Mouse (Mus musculus) neutrophil, adult 5-6 weeks (primary cell): ENCODE measurements around the gene Epha2. TPM values are rescaled to one million over a fixed set of nuclear protein-coding genes. Genes with fewer than 3 reads are reported as not detected.

Experiments used
- ATAC-seq: fragments of 151-379, 151-347 bp; 2 replicates; pipeline ENCODE4 v1.8.0; 2017; ENCODE audit warnings: mild to moderate bottlenecking, moderate TSS enrichment; ENCODE audit not compliant: insufficient number of reproducible peaks, poor library complexity, low FRiP score, severe bottlenecking; ENCODE audit errors: extremely low read depth
- total RNA-seq: library from RNA; stranded (forward); fragments of 200-1000 nt; gene quantifications from 2 replicates; pipeline ENCODE4 v1.2.3, GENCODE M21; 2017

Gene Epha2
- total RNA-seq, 1 experiment from 2014 or later: 1.2 TPM

DNA sequence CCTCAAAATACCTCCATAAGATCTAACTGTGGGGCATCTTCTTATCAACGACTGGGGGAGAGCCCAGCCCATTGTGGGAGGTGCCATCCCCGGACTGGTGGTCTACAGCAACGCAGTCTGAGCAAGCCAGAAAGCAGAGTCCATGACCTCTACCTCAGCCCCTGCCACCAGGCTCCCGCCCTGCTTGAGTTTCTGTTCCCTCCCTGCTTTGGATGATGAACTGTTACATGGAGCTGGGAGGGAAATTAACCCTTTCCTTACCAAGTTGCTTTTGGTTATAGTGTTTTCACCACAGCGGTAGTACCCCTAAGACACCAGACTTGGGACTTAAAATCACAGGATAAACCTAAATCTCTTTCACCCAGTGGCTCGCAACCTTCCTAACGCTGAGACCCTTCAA, 50.9 kb downstream of the Epha2 start:
- ATAC-seq: no peak

DNA sequence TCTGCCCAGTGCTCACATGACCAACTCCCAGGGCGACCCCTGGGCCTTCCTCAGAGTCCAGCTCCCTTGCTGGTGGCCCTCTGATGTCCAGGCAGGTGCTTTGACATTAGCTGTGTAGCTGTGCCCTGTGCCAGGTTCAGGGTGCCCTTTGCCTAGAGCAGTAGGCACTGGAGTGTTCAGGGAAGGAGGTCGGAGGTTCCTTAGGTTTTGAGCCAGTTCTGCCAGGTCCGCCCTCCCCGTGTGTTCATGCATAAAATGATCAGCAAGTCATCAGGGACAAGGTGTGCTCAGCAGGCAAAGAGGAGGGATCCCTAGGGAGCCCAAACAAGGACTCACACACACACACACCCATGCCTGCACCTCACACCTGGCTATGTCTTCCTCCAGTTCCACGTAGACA, 51.9 kb downstream of the Epha2 start:
- no peak for ATAC-seq

DNA sequence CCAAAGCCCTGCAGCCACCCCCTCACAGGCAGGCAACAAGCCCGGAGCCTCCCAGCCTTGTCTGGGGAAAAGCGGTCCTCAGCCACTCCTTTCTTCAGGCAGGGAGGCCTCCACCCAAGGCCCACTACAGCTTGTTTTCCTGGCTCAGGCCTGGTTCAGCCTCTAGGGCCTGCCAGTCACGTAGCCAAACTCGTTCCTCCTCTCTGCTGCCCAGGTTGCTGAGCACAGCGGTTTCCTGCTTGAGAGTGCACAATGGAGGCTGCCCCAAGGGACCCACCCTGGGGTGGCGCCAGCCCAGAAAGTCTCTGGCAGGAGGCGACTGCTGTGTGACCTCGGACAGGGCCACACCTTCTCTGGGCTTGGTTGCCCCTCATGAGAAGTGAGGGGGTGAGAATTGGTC, 52.8 kb downstream of the Epha2 start:
- no peak for ATAC-seq

DNA sequence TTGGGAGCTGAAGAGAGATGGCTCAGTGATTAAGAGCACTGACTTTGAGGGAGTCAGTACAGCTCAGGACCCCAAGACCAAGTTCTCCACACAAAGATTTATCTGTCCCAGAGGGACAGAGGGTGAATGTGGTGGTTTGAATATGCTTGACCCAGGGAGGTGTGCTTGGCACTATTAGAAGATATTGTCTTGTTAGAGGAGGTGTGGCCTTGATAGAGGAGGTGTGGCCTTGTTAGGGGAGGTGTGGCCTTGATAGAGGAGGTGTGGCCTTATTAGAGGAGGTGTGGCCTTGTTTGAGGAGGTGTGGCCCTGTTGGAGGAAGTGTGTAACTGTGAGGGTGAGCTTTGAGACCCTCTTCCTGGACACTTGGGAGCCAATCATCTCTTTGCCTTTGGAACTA, 56.8 kb downstream of the Epha2 start:
- no peak for ATAC-seq

DNA sequence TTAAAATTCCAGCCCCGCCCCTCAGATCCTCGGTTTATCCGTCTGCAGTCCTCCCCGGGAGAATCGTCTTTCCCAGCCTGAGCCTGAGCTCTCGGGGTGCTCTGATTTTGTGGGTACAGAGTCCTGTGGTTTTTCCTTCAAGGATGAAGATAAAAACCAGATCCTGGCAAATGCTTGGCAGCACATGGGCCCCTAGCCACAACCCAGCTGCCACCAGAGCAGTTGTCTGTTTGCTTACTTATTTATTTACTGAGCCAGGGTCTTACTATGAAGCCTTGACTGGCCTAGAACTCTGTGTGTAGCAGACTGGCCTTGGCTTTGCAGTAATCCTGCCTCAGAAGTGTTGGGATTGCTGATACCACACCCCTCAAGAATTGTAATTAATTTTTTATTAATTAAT, 58.2 kb downstream of the Epha2 start:
- no peak for ATAC-seq

DNA sequence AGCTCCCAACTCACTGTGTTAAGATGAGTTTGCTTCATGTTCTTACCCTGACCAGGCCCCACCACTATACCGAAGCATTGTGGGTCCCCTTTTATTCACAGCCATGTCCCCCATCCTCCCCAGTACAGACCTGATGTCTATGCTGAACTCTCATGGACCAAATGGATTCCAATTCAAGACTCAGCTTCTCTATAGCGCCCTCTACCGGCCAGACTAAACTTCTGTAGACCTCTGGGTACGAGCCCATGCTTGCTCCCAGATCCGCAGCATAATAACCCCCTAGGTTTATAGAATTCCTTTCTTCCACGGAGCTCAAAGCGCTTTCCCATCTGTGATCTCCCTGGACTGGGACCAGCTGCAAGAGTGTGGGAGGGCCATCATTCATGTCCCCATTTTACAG, 59.8 kb downstream of the Epha2 start:
- ATAC-seq: no peak

DNA sequence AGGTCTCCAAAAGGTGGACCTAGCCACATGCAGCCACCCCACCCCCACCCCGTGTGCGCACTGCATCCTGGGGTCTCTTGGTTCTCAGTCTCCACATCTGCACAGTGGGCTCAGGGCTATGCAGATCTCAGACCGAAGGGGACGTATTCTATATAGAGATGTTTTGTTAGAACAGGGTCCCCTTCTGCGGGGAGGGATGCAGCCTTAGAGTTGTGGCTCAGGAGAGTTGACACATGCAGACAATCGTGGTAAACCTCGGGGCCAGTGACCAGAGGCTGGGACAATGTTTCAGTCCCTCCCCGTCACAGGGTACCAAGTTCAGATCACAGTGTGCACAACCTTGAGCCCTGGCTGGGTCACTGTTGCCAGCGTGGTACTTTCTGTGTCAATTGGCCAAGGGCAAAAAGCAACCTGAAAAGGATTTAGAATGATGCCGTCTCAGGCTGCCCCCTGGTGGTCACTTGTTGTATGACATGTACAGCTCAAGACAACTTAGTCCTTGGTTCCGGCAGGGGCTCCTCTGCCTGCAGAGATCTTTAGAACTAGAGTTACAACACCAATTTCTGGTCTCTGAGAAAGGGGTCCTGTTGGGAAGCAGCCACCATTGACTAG, 62.0 kb downstream of the Epha2 start:
- ATAC-seq: peak; percentile 39; the same call in 1 of the 2 replicates

DNA sequence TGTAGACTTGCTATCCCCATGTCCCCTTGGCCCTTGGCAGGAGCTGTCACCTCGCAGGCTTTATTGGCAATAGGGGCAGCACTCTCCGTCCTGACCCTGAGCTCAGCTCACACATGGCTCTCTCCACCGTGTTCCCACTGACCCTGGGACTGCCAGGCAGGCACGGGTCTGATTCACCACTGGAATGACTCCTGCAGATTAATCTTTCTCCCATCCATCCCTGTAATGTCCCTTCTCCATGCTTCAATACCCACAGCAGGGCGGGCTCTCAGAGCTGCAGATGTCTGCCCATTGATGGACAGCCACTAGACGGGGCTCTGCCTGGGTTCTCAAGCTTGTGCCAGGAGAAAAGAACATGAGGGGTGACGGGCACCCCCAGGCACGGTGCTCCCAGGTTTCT, 64.1 kb downstream of the Epha2 start:
- no peak for ATAC-seq

DNA sequence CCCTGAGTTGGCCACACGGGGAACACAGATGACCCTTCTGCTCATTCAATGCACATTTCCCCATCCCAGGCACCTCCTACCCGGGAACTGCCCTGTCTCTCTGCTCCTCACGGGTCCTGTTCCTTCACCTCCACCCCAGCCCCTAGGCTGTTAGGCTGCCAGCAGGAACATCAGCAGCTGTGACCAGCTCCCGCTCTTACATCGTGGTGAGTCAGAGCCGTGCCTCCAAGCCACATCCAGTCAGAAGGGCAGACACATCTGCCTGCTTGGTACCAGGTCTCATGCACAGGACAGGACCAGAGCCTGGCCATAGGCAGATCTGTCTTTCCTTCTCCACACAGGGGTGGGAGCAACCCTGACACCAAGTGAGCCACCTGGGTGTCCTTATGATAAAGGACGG, 64.8 kb downstream of the Epha2 start:
- no peak for ATAC-seq

DNA sequence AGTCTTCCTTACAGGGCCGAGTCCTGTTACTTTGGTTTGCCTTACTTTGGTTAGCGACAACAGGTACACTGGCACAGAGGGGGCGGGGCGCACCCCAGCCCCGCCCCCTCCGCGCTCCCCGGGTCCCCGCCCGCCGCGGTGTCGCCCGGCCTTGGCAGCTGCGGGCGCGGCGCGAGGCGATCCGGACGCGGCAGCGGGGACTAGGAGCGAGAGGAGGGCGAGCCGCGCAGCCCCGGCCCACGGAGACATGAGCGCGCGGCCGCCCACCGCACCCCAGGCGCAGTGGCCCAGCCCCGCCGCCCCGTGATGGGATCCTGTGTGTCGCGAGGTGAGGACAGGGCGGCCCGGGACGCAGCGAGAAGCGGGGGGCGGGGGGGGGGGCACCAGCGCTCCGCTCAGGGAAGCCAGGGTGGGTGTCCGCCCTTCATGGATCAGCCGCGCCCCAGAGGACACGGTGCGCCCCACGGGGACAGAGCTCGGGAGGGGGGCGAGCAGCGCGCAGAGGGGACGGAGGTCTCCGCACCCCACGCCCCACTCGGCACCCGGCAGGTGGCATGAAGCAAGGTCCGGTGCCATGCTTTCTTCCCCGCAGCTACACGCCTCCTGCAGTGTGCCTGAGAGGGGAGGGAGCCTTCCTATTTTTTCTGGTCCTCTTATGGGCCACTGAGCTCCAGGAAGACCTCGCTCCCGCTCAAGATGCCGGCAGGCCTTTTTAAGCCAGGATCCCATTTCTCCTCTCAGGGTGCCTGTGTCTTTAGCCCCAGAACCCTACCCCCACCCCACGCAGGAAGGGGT, 67.2 kb downstream of the Epha2 start, which contains the start of gene Fam131c:
TSS of gene Fam131c (plus strand) at position 224 of the 795 bp plus-strand sequence.
- ATAC-seq: no peak

DNA sequence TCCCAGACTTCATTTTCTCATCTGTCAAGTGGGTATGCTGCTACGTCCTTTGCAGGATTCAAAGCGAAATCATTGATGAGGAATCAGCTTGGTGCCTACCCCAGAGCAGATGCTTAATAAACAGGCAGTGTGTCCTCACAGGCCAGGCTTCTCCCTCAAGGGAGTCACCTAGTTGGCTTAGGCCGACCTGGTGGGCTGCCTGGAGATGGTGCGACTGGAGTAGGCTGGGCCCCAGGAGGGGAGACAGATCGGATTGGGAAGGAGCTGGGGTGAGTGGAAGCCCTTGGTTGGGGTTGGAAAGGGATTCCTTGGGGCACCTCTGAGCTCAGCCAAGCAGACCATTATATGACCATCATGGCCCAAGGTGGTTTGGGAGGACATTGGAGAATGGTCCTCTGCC, 71.4 kb downstream of the Epha2 start:
- ATAC-seq: no peak

Other genes with a start within 250 kb of the Epha2 start
- 6.5 and 6.8 TPM in 2 replicates for gene Crocc, start 240.7 kb upstream of the Epha2 start, total RNA-seq
- 104 and 117 TPM in 2 replicates for gene Necap2, start 222.9 kb upstream of the Epha2 start, total RNA-seq
- not detected in 2 replicates for gene Spata21, start 212.9 kb upstream of the Epha2 start, total RNA-seq
- 46.0 and 46.1 TPM in 2 replicates for gene Szrd1, start 161.5 kb upstream of the Epha2 start, total RNA-seq
- gene Fbxo42, start 153.3 kb upstream of the Epha2 start, total RNA-seq: 10.8 and 10.9 TPM in 2 replicates
- gene Rsg1, start 87.3 kb upstream of the Epha2 start, total RNA-seq: 0.70 and 1.2 TPM in 2 replicates
- gene Arhgef19, start 61.7 kb upstream of the Epha2 start, total RNA-seq: not detected in 2 replicates
- not detected in 2 replicates for gene Fam131c, start 67.0 kb downstream of the Epha2 start, total RNA-seq
- not detected in 2 replicates for gene Clcnka, start 97.5 kb downstream of the Epha2 start, total RNA-seq
- gene Clcnkb, start 114.8 kb downstream of the Epha2 start, total RNA-seq: not detected in 2 replicates
- not detected in 2 replicates for gene Hspb7, start 119.5 kb downstream of the Epha2 start, total RNA-seq
- gene Srarp, start 134.9 kb downstream of the Epha2 start, total RNA-seq: not detected in 2 replicates
- gene Zbtb17, start 143.4 kb downstream of the Epha2 start, total RNA-seq: 25.3 and 32.0 TPM in 2 replicates
- gene Spen, start 237.4 kb downstream of the Epha2 start, total RNA-seq: 40.5 and 54.9 TPM in 2 replicates